Mouse (Mus musculus) retina, adult 2 months (tissue): ENCODE results near the gene Gmppa.

Source experiments
- DNase-seq: peaks from one replicate; pipeline ENCODE4 v3.0.0-alpha.2; 2012; ENCODE audit warnings: low read depth, low spot score

Gene Gmppa

GRCm38 (mm10) chr1:75487405-75488161 is 51.9 kb downstream of the Gmppa start:
- DNase-seq, result no peak

DNA sequence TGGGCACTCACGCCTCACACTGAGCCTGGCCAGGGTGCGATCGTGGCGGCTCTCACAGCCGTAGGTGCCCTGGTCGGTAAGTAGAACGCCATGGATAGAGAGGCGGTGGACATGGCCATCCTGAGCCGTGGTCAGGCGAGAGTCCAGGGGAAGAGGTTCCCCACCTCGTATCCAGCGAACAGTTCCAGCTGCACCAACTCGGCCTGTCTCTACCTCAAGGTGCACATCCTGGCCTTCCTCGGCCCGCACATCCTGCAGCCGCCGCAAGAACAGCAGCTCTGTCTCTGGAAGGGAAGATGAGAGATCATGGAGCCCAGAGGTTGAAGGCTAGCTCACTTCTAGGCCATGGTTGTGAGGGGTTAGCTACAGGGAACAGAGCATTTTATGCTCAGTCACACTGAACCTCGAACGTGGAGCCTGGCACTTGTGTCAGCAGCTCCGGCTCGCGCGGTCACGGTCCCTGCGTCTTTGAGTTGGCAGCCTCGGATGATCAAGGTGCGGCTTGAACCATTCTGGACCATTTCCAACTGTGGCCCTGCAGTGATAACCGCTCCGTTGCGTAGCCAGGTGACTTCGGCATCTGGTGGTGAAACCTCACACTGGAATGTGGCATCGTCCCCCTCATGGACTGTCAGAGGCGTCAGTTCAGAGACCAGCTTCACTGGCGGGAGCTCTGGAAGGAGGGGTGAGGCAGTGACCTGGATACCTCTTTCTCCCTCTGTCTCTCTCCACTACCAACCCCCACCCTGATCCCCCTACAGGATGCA is 55.2 kb downstream of the Gmppa start:
- DNase-seq, result no peak

DNA sequence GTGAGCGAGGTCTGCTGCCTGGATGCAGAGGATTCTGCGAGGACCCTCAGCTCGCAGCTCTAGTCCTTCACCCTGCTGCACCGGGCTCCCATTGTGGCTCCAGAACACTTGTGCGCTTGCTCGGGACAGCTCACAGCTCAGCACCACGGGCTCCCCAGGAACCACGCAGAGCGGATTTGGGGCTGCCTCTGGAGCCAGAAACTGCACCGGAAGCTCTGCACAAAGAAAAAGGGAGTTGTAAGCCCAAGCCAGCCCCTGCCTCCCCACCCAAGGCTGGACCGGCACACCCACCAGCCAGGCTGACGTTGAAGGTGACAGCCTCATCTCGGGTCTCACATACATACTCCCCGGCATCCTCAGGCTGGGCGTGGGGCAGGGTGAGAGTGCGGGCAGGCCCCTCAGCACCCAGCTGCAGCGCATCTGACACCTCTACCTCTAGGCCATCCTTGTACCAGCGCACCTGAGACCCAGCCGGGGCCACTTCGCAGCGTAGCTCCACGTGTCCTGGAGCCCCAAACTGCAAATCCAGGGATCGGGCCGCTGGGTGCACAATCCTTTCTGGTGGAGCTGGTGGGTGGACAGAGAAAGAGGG is 56.9 kb downstream of the Gmppa start:
- no peak for DNase-seq
